ENCODE assay signal across 8 mouse cellular contexts in the genomic region with DNA sequence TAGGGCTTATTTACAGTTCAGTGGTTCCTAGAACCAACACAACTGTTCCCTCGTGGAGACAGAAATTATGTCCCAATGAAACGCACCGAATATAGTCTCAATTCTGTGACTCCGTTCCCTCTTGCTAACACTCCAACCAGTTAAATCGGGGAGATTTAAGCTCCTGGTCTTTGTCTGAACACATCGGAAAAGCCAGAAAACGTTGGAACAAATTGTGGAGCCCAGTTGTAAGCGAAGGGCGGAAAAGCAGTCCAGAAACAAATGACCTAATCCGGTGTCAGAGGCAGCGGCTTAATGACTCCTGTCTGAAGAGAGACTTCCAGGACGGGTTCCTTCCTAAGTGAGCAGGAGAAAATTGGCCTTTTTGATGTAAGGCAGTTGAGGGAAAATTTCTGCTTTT.
DNase-seq lines count a peak whose midpoint lies in the region; ATAC-seq lines count a peak whose summit lies in the region.

No protein-coding gene starts in this region.

- peak overlapping the region; percentile 59 for H3K4me2 ChIP-seq in forebrain, embryonic 13.5 days

- WGBS in forebrain, embryonic 13.5 days, result 3% methylated on average over 12 of the region's 12 CpGs

- peak; percentile 49 for DNase-seq in kidney, postnatal 10 days
- DNase-seq in lung, postnatal 4 days, result peak; percentile 39 to 53
- no peak for DNase-seq in right cerebral cortex, adult 18-20 months
- DNase-seq in ovary, postnatal 36 days (ENCODE audit: low spot score), result no peak
- DNase-seq in ovary, adult 18-20 months (ENCODE audit: low spot score), result no peak

- H3K27me3 ChIP-seq in forebrain, embryonic 13.5 days, result no peaks in the 10 kb centered on the region

- no peaks in the 10 kb centered on the region for H3K9me3 ChIP-seq in forebrain, embryonic 13.5 days (replicated peaks)

- peaks cover 9% of the 10 kb centered on the region for H3K4me1 ChIP-seq in brown adipose tissue, adult 24 weeks (ENCODE audit: control insufficient read depth, insufficient read depth, insufficient read length, low read length)
- peaks cover 18% of the 10 kb centered on the region for H3K4me1 ChIP-seq in forebrain, embryonic 13.5 days

- H3K9ac ChIP-seq in forebrain, embryonic 13.5 days, result 0 out of 2 replicates have a peak overlapping the region, but pooled peaks have one; percentile 48

- H3K36me3 ChIP-seq in forebrain, embryonic 13.5 days (ENCODE audit: poor library complexity, severe bottlenecking), result no peaks in the 10 kb centered on the region

- H3K27ac ChIP-seq in brown adipose tissue, adult 24 weeks (replicated peaks; ENCODE audit: low read depth, low read length), result peak overlapping the region; percentile 65; the same call in 1 of the 2 replicates
- H3K27ac ChIP-seq in forebrain, embryonic 13.5 days, result no peak overlapping the region

- no peak for ATAC-seq in forebrain, embryonic 13.5 days
- no peak for ATAC-seq in megakaryocyte progenitor cell, adult 5-6 weeks (replicated peaks; ENCODE audit: poor library complexity)

- peak overlapping the region; percentile 55 for H3K4me3 ChIP-seq in brown adipose tissue, adult 24 weeks (ENCODE audit: insufficient read depth, low read depth, low read length)
- peak overlapping the region; percentile 32 for H3K4me3 ChIP-seq in forebrain, embryonic 13.5 days

Comparison
In these comparisons a context has a peak if more than half of its experiments do, and no peak if none do; other contexts are left out.
1. DNase-seq: peak in kidney, postnatal 10 days (single experiment) and lung, postnatal 4 days (2 of 2); none in right cerebral cortex, adult 18-20 months (single experiment), ovary, postnatal 36 days (single experiment) and ovary, adult 18-20 months (single experiment).